Mouse (Mus musculus): ENCODE data around the gene Aasdhppt.

Aasdhppt gene

DNA sequence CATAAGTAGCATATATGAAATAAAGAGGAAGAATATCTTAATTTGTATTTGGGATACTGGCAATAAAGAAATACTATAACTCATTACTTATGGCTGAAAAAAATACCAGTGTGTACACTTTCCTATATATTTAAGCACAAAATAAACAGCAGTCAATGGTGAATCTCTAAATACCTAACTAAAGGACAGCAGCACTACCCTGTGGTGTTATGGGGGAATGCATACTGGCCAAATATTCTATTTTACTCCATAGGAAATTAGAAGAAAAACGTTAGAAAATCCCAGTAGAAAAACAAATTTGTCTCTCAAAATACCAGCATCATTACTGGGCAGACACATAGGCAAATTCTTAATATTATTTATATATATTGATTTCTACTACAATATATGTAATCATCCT lies 4.4 kb downstream of the Aasdhppt start:
- peaks cover 27% of the 10 kb centered on the region for H3K4me1 ChIP-seq (replicated peaks; ENCODE audit: low read depth, low read length)
- no peak overlapping the region for H3K4me3 ChIP-seq (replicated peaks; ENCODE audit: low read length)
- peaks cover 64% of the 10 kb centered on the region for H3K36me3 ChIP-seq (ENCODE audit: insufficient read depth, low read length)
- TF ChIP-seq NANOG (IDR thresholded peaks at IDR 0.05; ENCODE audit: borderline replicate concordance, low read length) (no peak), CTCF (conservative IDR thresholded peaks at IDR 0.05; ENCODE audit: low read length) (peak; percentile 37)
- no peaks in the 10 kb centered on the region for H3K9me3 ChIP-seq (ENCODE audit: low read length)
- H3K27me3 ChIP-seq (ENCODE audit: insufficient read depth, low read length): no peaks in the 10 kb centered on the region

DNA sequence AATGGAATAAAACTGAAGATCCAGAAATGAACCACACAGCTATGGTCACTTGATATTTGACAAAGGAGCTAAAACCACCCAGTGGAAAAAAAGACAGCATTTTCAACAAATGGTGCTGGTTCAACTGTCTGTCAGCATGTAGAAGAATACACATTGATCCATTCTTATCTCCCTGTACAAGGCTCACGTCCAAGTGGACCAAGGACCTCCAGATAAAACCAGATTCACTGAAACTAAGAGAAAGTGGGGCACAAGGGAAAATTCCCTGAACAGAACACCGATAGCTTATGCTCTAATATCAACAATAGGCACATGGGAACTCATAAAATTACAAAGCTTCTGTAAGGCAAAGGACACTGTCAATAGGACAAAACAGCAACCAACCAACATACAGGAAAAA lies 8.8 kb downstream of the Aasdhppt start:
- Histone ChIP-seq H3K27me3 (ENCODE audit: insufficient read depth, low read length) (no peaks in the 10 kb centered on the region), H3K9me3 (ENCODE audit: low read length) (no peaks in the 10 kb centered on the region), H3K4me1 (replicated peaks; ENCODE audit: low read depth, low read length) (peaks cover 11% of the 10 kb centered on the region), H3K4me3 (replicated peaks; ENCODE audit: low read length) (no peak overlapping the region), H3K36me3 (ENCODE audit: insufficient read depth, low read length) (peaks cover 71% of the 10 kb centered on the region)
- TF ChIP-seq NANOG (IDR thresholded peaks at IDR 0.05; ENCODE audit: borderline replicate concordance, low read length) (no peak), POU5F1 (IDR thresholded peaks at IDR 0.05; ENCODE audit: borderline replicate concordance, low read length) (no peak), CTCF (conservative IDR thresholded peaks at IDR 0.05; ENCODE audit: low read length) (no peak)

DNA sequence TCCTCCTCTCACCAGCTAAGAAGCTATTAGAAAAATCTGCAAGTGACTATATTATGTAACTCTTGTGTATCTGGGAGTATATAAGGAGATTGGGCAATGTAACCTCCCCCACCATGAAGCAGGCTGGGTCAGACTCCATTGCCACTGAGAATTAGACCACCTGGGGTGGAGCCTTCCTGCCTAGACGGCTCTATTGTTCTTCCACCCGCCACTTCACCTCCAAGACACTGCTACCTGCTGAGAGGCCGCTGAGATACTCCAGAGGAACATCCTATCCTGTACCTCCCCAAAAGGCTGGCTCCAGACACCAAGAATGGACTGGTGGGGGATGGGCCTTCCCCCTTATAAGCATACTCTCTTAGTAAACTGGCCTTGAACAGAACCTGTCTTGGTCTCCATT lies 25.4 kb downstream of the Aasdhppt start:
- 0 out of 2 replicates have a peak, but pooled peaks cover 9% of the 10 kb centered on the region for H3K9me3 ChIP-seq (ENCODE audit: low read length)
- no peaks in the 10 kb centered on the region for H3K27me3 ChIP-seq (ENCODE audit: insufficient read depth, low read length)
- H3K36me3 ChIP-seq (ENCODE audit: insufficient read depth, low read length): peaks cover 25% of the 10 kb centered on the region
- TF ChIP-seq POU5F1 (IDR thresholded peaks at IDR 0.05; ENCODE audit: borderline replicate concordance, low read length) (no peak), CTCF (conservative IDR thresholded peaks at IDR 0.05; ENCODE audit: low read length) (no peak), NANOG (IDR thresholded peaks at IDR 0.05; ENCODE audit: borderline replicate concordance, low read length) (peak; percentile 89)
- H3K4me1 ChIP-seq (replicated peaks; ENCODE audit: low read depth, low read length): peaks cover 31% of the 10 kb centered on the region
- peak overlapping the region; percentile 46; the same call in 1 of the 2 replicates for H3K4me3 ChIP-seq (replicated peaks; ENCODE audit: low read length)

DNA sequence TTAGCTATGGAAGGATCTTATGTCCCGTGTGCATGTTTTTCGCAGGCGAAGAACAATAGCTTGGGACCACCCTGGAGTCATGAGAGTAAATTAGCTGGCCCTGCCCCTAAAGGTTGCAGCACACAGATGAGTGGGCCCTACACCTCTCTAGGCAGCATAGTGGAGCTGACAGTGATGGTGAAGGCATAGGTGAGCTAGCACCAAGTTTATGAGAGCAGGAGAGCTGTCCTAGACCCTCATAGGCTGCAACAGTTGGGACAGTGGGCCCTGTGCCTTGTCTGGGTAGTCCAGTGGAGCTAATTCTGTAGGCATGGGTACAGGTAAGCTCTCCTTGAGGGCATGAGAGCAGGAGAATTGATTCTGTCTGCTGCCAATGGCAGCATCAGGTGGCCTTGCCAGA lies 42.4 kb downstream of the Aasdhppt start:
- peaks cover 33% of the 10 kb centered on the region for H3K9me3 ChIP-seq (ENCODE audit: low read length)
- H3K4me1 ChIP-seq (replicated peaks; ENCODE audit: low read depth, low read length): no peaks in the 10 kb centered on the region
- no peak overlapping the region for H3K4me3 ChIP-seq (replicated peaks; ENCODE audit: low read length)

DNA sequence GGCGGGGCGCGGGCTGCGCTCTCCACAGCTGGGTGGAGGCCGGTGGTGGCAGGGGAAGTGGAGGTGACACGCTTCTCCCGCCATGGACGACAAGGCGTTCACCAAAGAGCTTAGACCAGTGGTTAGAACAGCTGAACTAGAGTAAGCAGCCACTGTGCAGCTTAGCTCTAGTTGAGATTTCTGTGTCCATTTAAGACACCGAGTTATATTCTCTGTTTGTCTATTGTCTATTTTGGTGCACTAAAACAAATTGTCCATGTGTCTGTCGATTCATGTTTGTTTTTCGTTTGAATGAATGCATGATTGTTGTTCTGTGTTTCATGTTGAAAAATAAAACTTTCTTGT lies 48.6 kb downstream of the Aasdhppt start:
- Histone ChIP-seq H3K4me1 (replicated peaks; ENCODE audit: low read depth, low read length) (no peaks in the 10 kb centered on the region), H3K4me3 (replicated peaks; ENCODE audit: low read length) (peak overlapping the region; percentile 78), H3K27me3 (ENCODE audit: insufficient read depth, low read length) (no peaks in the 10 kb centered on the region), H3K36me3 (ENCODE audit: insufficient read depth, low read length) (no peaks in the 10 kb centered on the region), H3K9me3 (ENCODE audit: low read length) (peaks cover 51% of the 10 kb centered on the region)
- TF ChIP-seq NANOG (IDR thresholded peaks at IDR 0.05; ENCODE audit: borderline replicate concordance, low read length) (no peak), POU5F1 (IDR thresholded peaks at IDR 0.05; ENCODE audit: borderline replicate concordance, low read length) (no peak), CTCF (conservative IDR thresholded peaks at IDR 0.05; ENCODE audit: low read length) (no peak)

More for the DNA sequence above, 42.4 kb downstream of the Aasdhppt start:
- TF ChIP-seq CTCF (conservative IDR thresholded peaks at IDR 0.05; ENCODE audit: low read length) (no peak), POU5F1 (IDR thresholded peaks at IDR 0.05; ENCODE audit: borderline replicate concordance, low read length) (no peak), NANOG (IDR thresholded peaks at IDR 0.05; ENCODE audit: borderline replicate concordance, low read length) (no peak)
- no peaks in the 10 kb centered on the region for H3K27me3 ChIP-seq (ENCODE audit: insufficient read depth, low read length)
- H3K36me3 ChIP-seq (ENCODE audit: insufficient read depth, low read length): peaks cover 7% of the 10 kb centered on the region

DNA sequence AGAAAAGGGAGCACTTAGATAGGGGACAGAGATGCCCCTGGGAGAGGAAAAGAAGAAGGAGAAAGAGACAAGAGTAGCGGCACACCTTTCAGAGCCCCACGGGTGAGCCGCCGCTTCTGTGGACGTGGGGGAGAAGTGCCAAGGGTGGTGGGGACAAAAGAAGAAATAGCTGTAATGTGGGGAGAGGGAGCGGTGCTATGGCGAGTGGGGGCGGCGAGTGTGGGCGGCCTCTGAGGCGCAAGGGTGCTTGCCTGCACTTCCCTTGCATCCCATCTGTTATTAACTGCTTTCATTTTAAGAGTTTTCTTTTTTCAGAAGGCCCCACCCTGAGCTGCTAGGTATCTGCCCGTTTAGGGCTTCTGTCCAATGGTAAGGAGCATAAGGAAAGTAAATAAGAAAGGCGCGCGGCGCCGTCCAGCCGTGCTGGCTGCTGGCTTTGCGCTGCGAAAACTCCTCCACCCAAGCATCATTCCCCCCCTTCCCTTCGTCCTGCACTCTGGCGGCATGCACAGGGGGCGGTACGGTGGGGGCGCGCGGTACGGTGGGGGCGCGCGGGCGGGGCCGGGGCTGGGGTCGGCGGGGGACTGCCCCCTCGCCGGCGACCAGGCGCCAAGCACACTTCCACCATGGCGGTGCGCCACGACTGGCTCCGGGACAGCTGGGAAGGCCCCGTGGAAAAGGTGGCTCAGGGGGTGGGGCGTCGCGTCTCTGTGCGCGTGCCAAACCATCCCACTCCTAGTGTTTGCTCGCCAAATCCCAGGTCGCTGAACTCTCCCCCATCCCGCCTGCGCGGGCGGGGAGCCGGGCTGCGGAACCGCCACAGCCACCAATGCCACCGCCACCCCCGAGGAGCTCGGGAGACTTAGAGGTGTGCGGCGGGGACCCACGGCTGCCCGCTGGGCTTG lies 49.2 kb downstream of the Aasdhppt start:
- no peaks in the 10 kb centered on the region for H3K36me3 ChIP-seq (ENCODE audit: insufficient read depth, low read length)
- no peaks in the 10 kb centered on the region for H3K27me3 ChIP-seq (ENCODE audit: insufficient read depth, low read length)
- no peaks in the 10 kb centered on the region for H3K4me1 ChIP-seq (replicated peaks; ENCODE audit: low read depth, low read length)
- TF ChIP-seq NANOG (IDR thresholded peaks at IDR 0.05; ENCODE audit: borderline replicate concordance, low read length) (no peak), POU5F1 (IDR thresholded peaks at IDR 0.05; ENCODE audit: borderline replicate concordance, low read length) (no peak), CTCF (conservative IDR thresholded peaks at IDR 0.05; ENCODE audit: low read length) (no peak)
- H3K9me3 ChIP-seq (ENCODE audit: low read length): peaks cover 48% of the 10 kb centered on the region
- peak overlapping the region; percentile 78 for H3K4me3 ChIP-seq (replicated peaks; ENCODE audit: low read length)

DNA sequence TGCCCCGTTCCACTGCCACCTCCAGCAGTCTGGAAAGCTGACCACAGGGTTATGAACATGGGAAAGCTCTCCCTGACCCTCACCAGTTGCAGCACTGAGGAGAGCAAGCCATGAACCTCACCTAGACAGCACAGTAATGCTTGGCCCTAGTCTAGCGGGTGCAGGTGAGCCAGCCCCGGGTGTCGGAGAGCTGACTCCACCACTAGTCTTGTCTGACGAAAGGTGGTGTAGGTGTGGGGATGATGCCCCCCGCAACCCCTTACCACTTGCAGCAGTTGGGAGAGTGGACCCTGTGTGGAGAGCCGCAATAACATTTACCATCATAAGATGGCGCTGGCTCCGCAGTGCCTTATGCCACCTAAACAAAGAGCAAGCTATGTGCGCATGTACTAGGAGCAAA lies 50.2 kb downstream of the Aasdhppt start:
- H3K27me3 ChIP-seq (ENCODE audit: insufficient read depth, low read length): no peaks in the 10 kb centered on the region
- no peak for TF ChIP-seq NANOG (IDR thresholded peaks at IDR 0.05; ENCODE audit: borderline replicate concordance, low read length)
- no peak for TF ChIP-seq CTCF (conservative IDR thresholded peaks at IDR 0.05; ENCODE audit: low read length)
- TF ChIP-seq POU5F1 (IDR thresholded peaks at IDR 0.05; ENCODE audit: borderline replicate concordance, low read length): no peak
- no peak overlapping the region for H3K4me3 ChIP-seq (replicated peaks; ENCODE audit: low read length)
- H3K36me3 ChIP-seq (ENCODE audit: insufficient read depth, low read length): no peaks in the 10 kb centered on the region
- no peaks in the 10 kb centered on the region for H3K4me1 ChIP-seq (replicated peaks; ENCODE audit: low read depth, low read length)
- peaks cover 48% of the 10 kb centered on the region for H3K9me3 ChIP-seq (ENCODE audit: low read length)
